Mouse (Mus musculus) ES-E14 (cell line): Measurements from ENCODE around the gene Smarcc1.

Experiments used
- HCFC1 ChIP-seq: IDR thresholded peaks from 2 replicates; pipeline ENCODE4 v1.6.1; 2012; ENCODE audit warnings: low read length, inconsistent platforms, borderline replicate concordance; ENCODE audit not compliant: insufficient read depth
- MAFK ChIP-seq: IDR thresholded peaks from 2 replicates; pipeline ENCODE4 v1.6.1; 2014; ENCODE audit warnings: mild to moderate bottlenecking, low read depth, low read length, inconsistent platforms; ENCODE audit not compliant: insufficient read depth
- ZC3H11A ChIP-seq: IDR thresholded peaks from 2 replicates; pipeline ENCODE4 v1.6.1; 2012; ENCODE audit warnings: low read depth, mild to moderate bottlenecking, inconsistent platforms, low read length, borderline replicate concordance
- ZNF384 ChIP-seq: IDR thresholded peaks from 2 replicates; pipeline ENCODE4 v1.6.1; 2012; ENCODE audit warnings: low read depth, low read length, inconsistent platforms

DNA sequence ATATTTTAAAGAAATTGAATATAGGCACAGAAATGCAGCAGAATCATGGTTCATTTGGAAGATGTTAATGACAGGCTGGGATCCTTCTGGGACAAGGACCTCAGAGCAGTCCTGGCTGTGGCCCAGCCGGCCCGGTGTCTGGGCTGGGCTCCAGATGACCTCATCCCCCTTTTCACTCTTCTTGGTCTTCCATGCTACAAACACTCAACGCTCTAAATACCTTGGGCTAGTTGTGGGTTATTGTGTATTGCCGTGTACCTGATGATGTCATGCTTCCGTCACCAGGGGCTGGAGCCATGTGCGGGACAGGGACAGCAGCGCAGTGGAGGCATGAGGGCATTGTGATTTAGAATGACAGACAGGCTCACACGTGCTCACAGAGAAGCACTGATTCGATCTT is 47.1 kb upstream of the Smarcc1 start:
- TF ChIP-seq ZC3H11A (no peak), MAFK (no peak), HCFC1 (no peak), ZNF384 (no peak)
